Mouse (Mus musculus): Measurements from ENCODE around the gene Enho. TPM values are rescaled to one million over a fixed set of nuclear protein-coding genes. Genes with fewer than 3 reads are reported as not detected.

Enho gene
- 43.2 and 78.8 TPM in 2 replicates for polyA plus RNA-seq (2012; rRNA removed; ENCODE audit: low replicate concordance)

GRCm38 (mm10) chr4:41639913-41640507 is at the start of gene Enho:
Gene Enho (minus strand): TSS chr4:41640324.

Other genes with a start within 250 kb of the Enho start
- 0.57 and 0.96 TPM in 2 replicates for gene Kif24, start 175.4 kb downstream of the Enho start, polyA plus RNA-seq (2012; rRNA removed; ENCODE audit: low replicate concordance)
- 7.7 and 16.9 TPM in 2 replicates for gene Nudt2, start 175.2 kb downstream of the Enho start, polyA plus RNA-seq (2012; rRNA removed; ENCODE audit: low replicate concordance)
- 27.6 and 30.7 TPM in 2 replicates for gene AI464131, start 137.2 kb downstream of the Enho start, polyA plus RNA-seq (2012; rRNA removed; ENCODE audit: low replicate concordance)
- gene 1110017D15Rik, start 123.0 kb downstream of the Enho start, polyA plus RNA-seq (2012; rRNA removed; ENCODE audit: low replicate concordance), result 0.11 and 0.49 TPM in 2 replicates
- gene Fam219a, start 70.8 kb downstream of the Enho start, polyA plus RNA-seq (2012; rRNA removed; ENCODE audit: low replicate concordance), result 20.6 and 53.7 TPM in 2 replicates
- gene Dnaic1, start 70.5 kb downstream of the Enho start, polyA plus RNA-seq (2012; rRNA removed; ENCODE audit: low replicate concordance), result 13.4 and 15.1 TPM in 2 replicates
- gene Cntfr, start 56.8 kb upstream of the Enho start, polyA plus RNA-seq (2012; rRNA removed; ENCODE audit: low replicate concordance), result 15.1 and 23.7 TPM in 2 replicates
- 119 and 149 TPM in 2 replicates for gene Il11ra1, start 59.7 kb upstream of the Enho start, polyA plus RNA-seq (2012; rRNA removed; ENCODE audit: low replicate concordance)
- gene Rpp25l, start 73.2 kb upstream of the Enho start, polyA plus RNA-seq (2012; rRNA removed; ENCODE audit: low replicate concordance), result 42.2 and 67.4 TPM in 2 replicates
- 42.8 and 57.2 TPM in 2 replicates for gene Dctn3, start 82.8 kb upstream of the Enho start, polyA plus RNA-seq (2012; rRNA removed; ENCODE audit: low replicate concordance)
- not detected in 2 replicates for gene Arid3c, start 90.8 kb upstream of the Enho start, polyA plus RNA-seq (2012; rRNA removed; ENCODE audit: low replicate concordance)
- gene Galt, start 114.9 kb upstream of the Enho start, polyA plus RNA-seq (2012; rRNA removed; ENCODE audit: low replicate concordance), result 84.5 and 103 TPM in 2 replicates
- gene Sigmar1, start 115.8 kb upstream of the Enho start, polyA plus RNA-seq (2012; rRNA removed; ENCODE audit: low replicate concordance), result 166 and 179 TPM in 2 replicates
- 59.3 and 76.6 TPM in 2 replicates for gene Ccl27a, start 133.9 kb upstream of the Enho start, polyA plus RNA-seq (2012; rRNA removed; ENCODE audit: low replicate concordance)